Mouse (Mus musculus) erythroblast, embryonic 14.5 days (primary cell): ENCODE data around the gene Inpp4a. TPM values are rescaled to one million over a fixed set of nuclear protein-coding genes. Genes with fewer than 3 reads are reported as not detected.

Experiments
- H3K27me3 ChIP-seq: 2 replicates; pipeline ENCODE4 v1.6.1; 2012; ENCODE audit warnings: inconsistent platforms; ENCODE audit not compliant: control insufficient read depth
- H3K36me3 ChIP-seq: 2 replicates; pipeline ENCODE4 v1.6.1; 2012; ENCODE audit warnings: mild to moderate bottlenecking, inconsistent platforms; ENCODE audit not compliant: control insufficient read depth
- H3K4me1 ChIP-seq: 2 replicates; pipeline ENCODE4 v1.6.1; 2012; ENCODE audit warnings: inconsistent platforms; ENCODE audit not compliant: control insufficient read depth
- H3K4me3 ChIP-seq: replicated peaks from 2 replicates; pipeline ENCODE3; 2012; ENCODE audit warnings: moderate library complexity, mild to moderate bottlenecking, inconsistent platforms
- H3K9me3 ChIP-seq: 2 replicates; pipeline ENCODE4 v1.6.1; 2012; ENCODE audit warnings: low read length, inconsistent platforms, mixed read lengths; ENCODE audit not compliant: control insufficient read depth
- GATA1 ChIP-seq: IDR thresholded peaks from 2 replicates; pipeline ENCODE4 v1.6.1; 2012; ENCODE audit warnings: low read length, inconsistent platforms, mixed read lengths
- TAL1 ChIP-seq: IDR thresholded peaks from 3 replicates; pipeline ENCODE4 v1.6.1; 2012; ENCODE audit warnings: low read length, inconsistent platforms, mixed read lengths
- polyA plus RNA-seq: library from polyadenylated mRNA; stranded (reverse); fragments of >175 nt; gene quantifications from 2 replicates; pipeline ENCODE4 v1.2.3, GENCODE M21; 2012

Gene Inpp4a
- polyA plus RNA-seq, 1 experiment, result 0.02 TPM

DNA sequence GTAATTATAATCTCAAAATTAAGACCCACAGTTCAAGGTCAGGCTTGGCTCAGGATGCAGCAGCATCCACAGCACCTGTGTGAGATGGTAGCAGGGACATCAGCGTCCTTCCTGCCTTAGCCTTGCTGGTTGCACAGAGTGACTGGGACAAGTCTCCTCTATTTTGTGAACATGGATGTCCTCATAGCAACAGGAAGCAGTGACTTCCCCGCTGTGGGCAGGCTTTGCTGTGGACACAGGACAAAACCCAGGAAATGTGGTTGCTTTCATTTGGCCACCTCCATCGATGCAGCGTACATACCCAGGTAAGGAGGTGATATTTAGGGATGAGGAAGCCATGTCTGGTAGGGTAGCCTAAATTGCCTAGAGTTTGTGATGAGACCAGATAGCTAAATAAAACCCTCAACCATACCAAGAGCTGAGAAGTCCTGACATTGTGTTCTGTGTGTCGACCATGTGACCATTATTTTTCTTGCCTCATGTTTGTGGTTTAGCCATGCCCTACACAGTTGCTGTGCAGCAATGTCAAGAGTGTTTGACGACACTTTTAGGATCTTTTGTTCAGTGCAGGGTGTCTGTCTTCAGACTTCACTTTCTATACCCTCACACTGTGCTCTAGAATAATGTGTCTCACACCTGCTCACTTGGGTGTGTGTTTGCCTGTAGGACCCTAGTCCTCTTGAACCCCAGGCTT lies 44.7 kb downstream of the Inpp4a start:
- H3K9me3 ChIP-seq, result no peaks in the 10 kb centered on the region
- no peaks in the 10 kb centered on the region for H3K36me3 ChIP-seq
- TF ChIP-seq TAL1, result no peak
- TF ChIP-seq GATA1, result no peak
- H3K4me1 ChIP-seq, result no peaks in the 10 kb centered on the region
- no peaks in the 10 kb centered on the region for H3K27me3 ChIP-seq
- H3K4me3 ChIP-seq, result no peak overlapping the region

DNA sequence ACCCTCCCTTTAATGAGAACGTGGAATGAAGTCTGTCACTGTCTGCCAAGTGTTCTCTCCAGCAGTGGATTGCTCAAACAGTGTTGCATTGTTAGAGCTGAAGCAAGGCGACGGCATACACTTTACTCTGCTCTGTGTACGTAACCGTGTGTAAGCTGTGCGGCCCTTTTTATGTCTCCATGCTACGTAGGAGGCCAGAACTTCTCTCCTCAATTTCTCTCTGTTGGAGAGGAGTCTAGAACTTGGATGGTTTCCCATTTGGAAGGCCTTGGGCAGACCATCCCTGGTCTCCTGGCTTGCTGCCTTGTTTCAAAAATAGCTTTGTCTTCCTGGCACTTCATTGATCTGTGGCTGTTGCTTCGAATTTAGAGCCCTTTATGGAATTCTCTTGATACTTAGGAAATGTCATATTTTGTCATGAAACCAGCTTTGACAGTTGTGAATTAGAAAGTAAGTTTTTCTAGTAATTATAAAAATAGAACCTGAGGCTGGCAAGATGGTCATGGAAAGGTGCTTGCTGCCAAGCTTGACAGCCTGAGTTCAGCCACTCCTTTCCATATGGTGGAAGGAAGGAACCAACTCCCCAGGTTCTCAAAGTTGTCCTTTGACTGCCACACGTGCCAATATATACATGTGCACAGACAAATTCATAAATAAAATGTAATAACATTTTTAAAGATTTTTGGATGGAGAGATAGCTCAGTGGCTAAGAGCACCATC lies 47.9 kb downstream of the Inpp4a start:
- Histone ChIP-seq H3K36me3 (no peaks in the 10 kb centered on the region), H3K9me3 (no peaks in the 10 kb centered on the region), H3K4me1 (no peaks in the 10 kb centered on the region), H3K27me3 (no peaks in the 10 kb centered on the region), H3K4me3 (no peak overlapping the region)
- TF ChIP-seq GATA1 (no peak), TAL1 (no peak)

GRCm38 (mm10) chr1:37350886-37351651 lies 51.4 kb downstream of the Inpp4a start:
- TF ChIP-seq TAL1 (no peak), GATA1 (no peak)
- Histone ChIP-seq H3K36me3 (no peaks in the 10 kb centered on the region), H3K9me3 (no peaks in the 10 kb centered on the region), H3K4me3 (no peak overlapping the region), H3K27me3 (no peaks in the 10 kb centered on the region), H3K4me1 (no peaks in the 10 kb centered on the region)

GRCm38 (mm10) chr1:37351961-37352360 lies 52.3 kb downstream of the Inpp4a start:
- no peak overlapping the region for H3K4me3 ChIP-seq
- no peaks in the 10 kb centered on the region for H3K9me3 ChIP-seq
- H3K4me1 ChIP-seq, result no peaks in the 10 kb centered on the region
- no peaks in the 10 kb centered on the region for H3K27me3 ChIP-seq
- no peaks in the 10 kb centered on the region for H3K36me3 ChIP-seq
- TF ChIP-seq TAL1 (no peak), GATA1 (no peak)

DNA sequence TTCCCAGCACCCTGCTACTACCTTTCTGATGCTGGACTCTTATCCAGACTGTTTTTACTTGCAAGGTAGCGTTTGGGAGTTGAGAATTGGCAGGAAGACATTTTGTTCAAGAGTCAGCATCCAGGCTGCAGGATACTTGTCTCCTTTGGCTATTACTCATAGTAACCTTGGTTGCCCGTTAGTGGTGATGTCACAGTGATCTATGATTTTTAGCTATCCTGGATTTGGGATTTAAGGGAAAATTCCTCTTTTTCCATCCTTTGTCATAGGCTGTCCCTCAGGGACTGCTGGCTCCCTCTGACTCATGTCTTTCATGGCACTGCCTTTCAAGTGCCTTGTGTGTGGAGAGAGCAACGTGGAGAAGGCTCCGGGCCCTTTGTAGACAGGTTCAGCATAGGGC lies 53.8 kb downstream of the Inpp4a start:
- TF ChIP-seq TAL1, result no peak
- TF ChIP-seq GATA1, result no peak
- H3K4me3 ChIP-seq, result no peak overlapping the region
- H3K27me3 ChIP-seq, result no peaks in the 10 kb centered on the region
- H3K36me3 ChIP-seq, result no peaks in the 10 kb centered on the region; the same call in 1 of the 2 replicates
- no peaks in the 10 kb centered on the region for H3K4me1 ChIP-seq
- H3K9me3 ChIP-seq, result no peaks in the 10 kb centered on the region

DNA sequence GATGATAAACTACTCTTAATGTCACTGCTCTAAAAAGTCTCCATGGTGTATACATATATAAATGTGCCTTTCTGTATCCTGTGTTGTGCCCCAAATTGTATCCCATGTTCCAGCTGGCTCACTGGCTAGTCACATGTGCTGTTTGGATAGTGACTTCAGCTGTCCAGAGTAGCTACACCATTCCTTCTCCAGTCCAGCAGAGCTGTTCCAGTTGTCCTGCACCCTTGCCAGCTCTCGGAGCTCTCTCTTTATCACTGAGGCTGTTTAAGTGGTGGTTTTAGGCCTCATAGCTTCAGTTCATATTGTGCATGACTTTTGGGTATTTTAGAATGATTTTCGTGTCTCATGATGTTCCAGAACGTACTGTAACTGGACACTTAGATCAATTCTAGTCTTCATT lies 55.8 kb downstream of the Inpp4a start:
- H3K4me1 ChIP-seq, result no peaks in the 10 kb centered on the region
- TF ChIP-seq GATA1 (no peak), TAL1 (no peak)
- H3K27me3 ChIP-seq, result no peaks in the 10 kb centered on the region
- H3K4me3 ChIP-seq, result no peak overlapping the region
- H3K9me3 ChIP-seq, result no peaks in the 10 kb centered on the region
- no peaks in the 10 kb centered on the region; the same call in 1 of the 2 replicates for H3K36me3 ChIP-seq

DNA sequence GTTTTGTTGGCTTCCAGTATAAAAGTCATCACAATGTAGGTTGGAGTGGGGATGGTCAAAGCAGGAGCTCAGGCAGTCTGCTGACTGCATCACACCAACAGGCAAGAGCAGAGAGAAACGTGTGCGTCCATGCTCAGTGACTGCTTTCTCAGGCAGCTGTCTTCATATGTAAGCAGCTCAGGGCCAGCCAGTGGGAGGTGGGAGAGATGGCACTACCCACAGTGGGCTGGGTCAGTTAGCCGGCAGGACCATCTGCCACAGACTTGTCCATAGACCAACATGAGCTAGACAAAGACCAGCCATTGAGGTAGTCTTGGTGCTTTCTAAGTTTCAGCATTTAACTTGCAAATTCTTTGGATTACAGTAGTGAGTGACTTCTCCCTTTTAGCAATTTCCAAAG lies 56.6 kb downstream of the Inpp4a start:
- no peaks in the 10 kb centered on the region; the same call in 1 of the 2 replicates for H3K36me3 ChIP-seq
- no peaks in the 10 kb centered on the region for H3K4me1 ChIP-seq
- no peaks in the 10 kb centered on the region for H3K9me3 ChIP-seq
- TF ChIP-seq GATA1 (no peak), TAL1 (no peak)
- no peaks in the 10 kb centered on the region for H3K27me3 ChIP-seq
- no peak overlapping the region for H3K4me3 ChIP-seq

DNA sequence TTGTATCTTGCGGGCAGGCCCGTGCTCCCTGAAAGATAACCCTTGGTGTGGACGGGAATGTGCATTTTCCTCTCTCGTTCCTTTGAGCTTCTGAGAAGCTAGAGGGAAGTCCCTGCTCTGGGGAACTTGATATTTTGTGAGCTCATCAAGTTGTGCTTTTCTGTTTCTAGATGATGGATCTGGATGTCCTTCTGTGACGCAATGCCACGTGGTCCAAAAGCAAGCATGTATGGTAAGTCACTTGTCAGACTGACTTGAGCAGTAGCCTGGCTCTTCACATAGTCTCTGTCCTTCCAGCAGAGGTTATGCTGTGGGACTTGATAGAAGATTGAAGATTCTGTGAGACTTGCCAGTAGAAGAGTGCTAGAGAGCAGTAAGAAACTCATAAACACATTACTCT lies 57.5 kb downstream of the Inpp4a start:
- Histone ChIP-seq H3K27me3 (no peaks in the 10 kb centered on the region), H3K36me3 (no peaks in the 10 kb centered on the region; the same call in 1 of the 2 replicates), H3K4me1 (no peaks in the 10 kb centered on the region), H3K9me3 (no peaks in the 10 kb centered on the region), H3K4me3 (no peak overlapping the region)
- TF ChIP-seq TAL1 (no peak), GATA1 (no peak)

DNA sequence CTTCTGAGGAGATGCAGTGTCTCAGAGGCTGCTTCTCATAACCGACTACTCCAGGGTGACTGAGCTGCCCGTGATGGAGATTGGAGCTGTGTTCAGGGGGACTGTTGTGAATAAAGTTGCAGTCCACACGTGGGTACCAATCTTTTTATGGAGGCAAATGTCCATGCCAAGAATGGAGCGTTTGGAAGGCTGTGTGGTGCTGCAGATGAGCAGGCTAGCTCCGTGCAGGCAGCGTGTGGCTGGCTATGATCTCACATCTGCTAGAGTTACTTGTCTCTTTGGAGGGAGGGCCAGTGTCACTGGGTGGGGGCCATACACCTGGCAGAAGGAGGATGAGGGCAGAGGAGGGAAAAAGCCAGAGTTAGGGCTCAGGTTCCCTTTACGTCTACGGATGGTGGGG lies 59.0 kb downstream of the Inpp4a start:
- no peaks in the 10 kb centered on the region for H3K27me3 ChIP-seq
- H3K36me3 ChIP-seq, result no peaks in the 10 kb centered on the region; the same call in 1 of the 2 replicates
- no peak for TF ChIP-seq GATA1
- TF ChIP-seq TAL1, result no peak
- no peak overlapping the region for H3K4me3 ChIP-seq
- no peaks in the 10 kb centered on the region for H3K4me1 ChIP-seq
- H3K9me3 ChIP-seq, result no peaks in the 10 kb centered on the region
